Mouse (Mus musculus): ENCODE measurements around the gene Cdh22.

Cdh22 gene

GRCm38 (mm10) chr2:165250903-165251302, 16.2 kb upstream of the Cdh22 start:
- no peak for DNase-seq (ENCODE audit: extremely low read depth, low read depth)

DNA sequence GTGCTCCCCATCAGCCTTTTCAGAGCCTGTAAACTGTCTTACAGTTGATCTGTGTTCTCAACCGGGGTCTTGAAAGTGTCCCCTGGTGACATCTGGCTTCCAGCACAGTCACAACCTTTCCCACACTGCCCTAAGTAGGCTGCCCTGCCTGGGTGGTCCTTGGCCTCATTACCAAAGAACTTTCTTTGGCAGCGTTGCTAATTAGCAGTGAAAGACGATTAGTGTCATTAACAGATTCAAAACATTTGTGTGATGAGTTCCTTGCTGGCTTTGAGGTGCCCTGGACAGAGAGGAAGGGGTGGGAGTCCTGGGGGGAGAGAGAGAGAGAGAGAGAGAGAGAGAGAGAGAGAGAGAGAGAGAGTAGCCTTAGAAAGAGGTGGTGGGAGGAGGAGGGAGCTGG, 14.3 kb upstream of the Cdh22 start:
- DNase-seq (ENCODE audit: extremely low read depth, low read depth) = no peak

DNA sequence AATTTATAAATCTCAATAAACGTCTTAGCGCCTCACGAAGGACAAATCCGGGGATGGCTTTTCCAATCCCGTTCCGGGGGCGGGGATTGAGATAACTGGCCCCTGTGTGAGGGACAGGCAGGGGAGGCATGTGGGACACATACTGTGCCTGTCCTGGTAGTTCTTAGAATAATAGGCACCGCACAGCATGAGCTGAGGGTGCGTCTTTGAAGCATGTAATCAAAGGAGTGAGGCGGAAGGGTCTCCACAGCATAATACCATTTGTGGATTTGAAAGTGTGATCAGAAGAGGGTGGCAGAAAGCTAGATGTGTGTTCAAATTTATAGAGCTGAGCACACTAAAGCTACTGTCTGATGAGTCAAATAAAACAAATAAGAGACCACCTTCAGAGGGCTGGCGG, 11.7 kb upstream of the Cdh22 start:
- DNase-seq (ENCODE audit: extremely low read depth, low read depth) = no peak

- no peak for DNase-seq (ENCODE audit: extremely low read depth, low read depth)
These were observed 8.6 kb upstream of the Cdh22 start for GRCm38 (mm10) chr2:165243122-165243720.

- DNase-seq (ENCODE audit: extremely low read depth, low read depth) = no peak
These were observed 7.9 kb upstream of the Cdh22 start for GRCm38 (mm10) chr2:165242575-165242974.

DNA sequence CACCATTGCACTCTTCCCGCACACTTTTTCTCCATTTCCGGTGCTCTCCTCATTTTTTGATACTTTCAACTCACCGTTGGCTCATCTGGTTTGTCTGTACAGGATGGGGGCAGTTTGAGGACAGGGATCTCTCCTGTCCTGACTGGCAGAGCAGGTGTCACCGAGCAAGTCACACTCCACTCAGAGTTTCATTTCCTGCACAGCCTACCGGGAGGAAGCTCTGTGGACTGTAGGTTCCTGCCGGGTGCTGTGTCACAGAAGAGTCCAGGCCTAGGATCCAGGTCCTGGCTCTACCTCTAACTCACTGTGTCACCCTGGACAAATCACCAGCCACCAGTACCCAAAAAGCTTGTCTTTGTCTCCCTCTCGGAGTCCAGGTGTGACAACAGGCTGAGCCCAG, 7.1 kb upstream of the Cdh22 start:
- no peak for DNase-seq (ENCODE audit: extremely low read depth, low read depth)

DNA sequence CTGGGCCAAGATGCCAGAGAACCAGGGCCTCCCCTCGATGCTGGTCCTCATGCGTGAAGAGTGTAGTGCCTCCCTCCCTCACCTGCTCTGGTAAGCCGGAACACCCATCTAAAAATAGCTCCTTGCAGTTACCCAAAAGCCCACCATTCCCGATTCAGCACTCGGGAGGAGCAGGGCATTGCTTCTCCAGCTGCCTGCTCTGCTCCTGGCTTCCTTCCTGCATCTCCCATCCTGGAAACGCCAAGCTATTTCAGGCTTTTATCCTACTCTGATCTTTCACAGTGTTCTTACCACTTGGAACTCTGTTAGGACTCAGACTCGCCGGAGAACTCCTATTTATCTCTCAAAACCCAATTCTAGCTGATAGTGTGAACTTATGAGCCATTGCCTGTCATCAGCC, 5.7 kb upstream of the Cdh22 start:
- DNase-seq (ENCODE audit: extremely low read depth, low read depth) = no peak

DNA sequence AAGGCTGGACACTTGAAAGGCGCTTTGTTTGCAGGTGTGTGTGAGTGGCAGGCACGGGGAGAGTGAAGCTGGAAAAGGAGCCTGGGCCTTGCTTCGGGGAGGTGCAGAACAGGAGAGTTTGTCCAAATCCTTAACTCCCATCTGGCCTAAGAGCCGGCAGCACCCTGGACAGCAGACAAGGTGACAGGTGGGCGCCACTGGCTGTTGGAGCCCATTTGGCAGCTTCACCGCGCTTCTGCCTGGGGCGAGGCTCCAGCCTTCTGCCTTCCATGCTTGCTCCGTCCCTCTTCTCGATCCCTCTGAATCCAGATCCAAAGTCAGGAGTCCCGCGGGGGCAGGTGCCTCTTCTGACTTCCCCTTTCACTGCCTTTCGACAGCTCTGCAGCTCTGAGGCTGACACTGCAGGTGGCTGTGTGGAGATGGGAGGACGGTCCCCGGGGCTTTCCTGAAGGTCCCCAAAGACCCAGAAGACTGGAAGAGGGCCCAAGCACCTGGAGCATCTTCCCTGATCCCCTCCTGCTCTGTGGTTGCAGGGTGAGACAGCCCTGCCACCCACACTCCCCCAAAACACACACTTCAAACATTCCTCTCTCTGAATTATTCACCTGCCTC, 5.0 kb upstream of the Cdh22 start:
- DNase-seq (ENCODE audit: extremely low read depth, low read depth) = no peak

DNA sequence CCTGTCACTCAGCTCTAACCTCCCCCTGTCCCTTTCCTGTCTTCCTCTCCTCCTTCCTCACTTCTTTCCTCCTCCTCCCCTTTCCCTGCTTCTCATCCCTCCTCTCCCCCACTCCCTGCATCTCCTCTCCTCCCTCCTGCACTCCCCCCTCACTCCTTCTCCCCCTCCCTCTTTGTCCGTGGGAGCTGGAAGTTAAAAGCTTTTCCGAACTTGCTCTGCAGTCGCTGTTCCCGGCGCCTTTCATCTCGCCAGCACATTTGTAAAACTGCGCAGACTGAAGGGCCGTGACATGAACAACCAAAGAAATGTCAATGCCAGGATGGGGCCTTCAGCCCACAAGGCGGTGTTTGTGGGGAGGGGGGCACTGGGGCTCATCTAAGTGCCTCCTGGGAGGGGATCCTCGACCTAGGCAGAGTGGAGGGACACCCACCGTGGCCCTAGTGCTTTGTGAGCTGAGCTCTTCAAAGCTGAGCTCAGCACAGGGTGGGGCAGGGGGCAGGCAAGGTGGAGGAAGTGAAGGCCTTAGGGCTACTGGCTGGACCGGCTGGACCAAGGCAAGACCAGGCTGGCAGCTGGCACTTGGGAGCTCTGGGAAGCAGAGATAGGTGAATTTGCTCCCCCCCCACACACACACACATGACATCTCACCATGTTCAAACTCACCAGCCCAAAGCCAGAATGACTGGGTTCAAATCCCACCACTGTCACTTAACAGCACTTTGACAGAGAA, 3.9 kb upstream of the Cdh22 start:
- no peak for DNase-seq (ENCODE audit: extremely low read depth, low read depth)

DNA sequence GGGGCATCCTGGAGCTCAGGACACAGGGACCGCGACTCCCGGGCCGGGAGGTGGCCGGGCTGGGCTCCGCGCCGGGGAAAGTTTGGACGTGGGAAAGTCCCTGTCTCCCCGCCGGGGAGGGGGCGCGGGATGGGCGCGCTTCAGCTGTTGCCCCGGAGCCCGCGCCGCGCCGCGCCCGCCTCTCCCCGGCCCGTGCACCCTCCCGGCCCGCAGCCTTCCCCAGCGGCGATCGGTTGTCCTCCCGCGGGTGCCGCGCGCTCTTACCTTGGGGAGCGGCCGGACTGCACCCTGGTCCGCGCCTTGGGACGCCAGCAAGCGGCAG, 401 bp downstream of the Cdh22 start:
- DNase-seq (ENCODE audit: extremely low read depth, low read depth) = no peak

DNA sequence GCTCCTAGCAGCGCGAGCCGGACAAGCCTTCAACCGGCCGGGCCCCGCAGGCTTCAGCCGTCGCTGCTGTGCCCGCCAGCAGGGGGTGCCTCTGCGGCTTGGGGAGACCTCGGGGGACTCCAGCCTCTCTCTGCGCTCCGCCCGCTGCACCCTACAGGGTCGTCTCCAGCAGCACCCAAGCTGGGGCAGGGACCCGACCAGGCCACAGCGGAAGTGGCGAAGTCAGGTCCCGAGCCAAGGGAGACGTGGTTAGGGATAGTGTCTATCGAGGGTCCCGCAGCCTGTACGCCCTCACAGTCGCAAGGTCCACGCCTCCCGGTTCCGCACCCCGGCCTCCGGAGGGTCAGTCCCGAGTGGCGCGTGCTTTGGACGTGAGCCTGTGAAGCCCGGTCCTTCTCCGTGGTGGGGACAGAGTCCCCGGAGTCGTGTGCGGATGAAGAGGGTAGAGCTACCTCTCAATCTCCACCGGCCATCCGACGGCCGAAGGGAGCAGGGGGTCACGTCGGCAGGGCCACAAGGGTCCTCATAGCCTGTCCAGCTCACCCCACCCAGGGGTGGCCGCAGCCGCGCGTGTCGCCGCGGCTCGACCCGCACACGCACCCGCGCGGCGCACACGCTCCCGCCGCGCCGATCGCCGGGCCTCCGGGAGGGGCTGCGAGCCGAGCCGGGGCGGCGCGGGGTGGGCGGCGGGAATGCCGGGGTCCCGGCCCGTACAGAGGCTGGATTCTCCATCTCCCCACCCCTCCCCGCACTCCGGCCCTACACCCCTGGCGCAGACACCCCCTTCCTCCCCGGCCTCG, 962 bp downstream of the Cdh22 start:
- DNase-seq (ENCODE audit: extremely low read depth, low read depth) = no peak

- no peak for DNase-seq (ENCODE audit: extremely low read depth, low read depth)
These were observed 5.6 kb downstream of the Cdh22 start for GRCm38 (mm10) chr2:165229050-165229449.

- no peak for DNase-seq (ENCODE audit: extremely low read depth, low read depth)
These were observed 10.8 kb downstream of the Cdh22 start for GRCm38 (mm10) chr2:165223837-165224236.

- no peak for DNase-seq (ENCODE audit: extremely low read depth, low read depth)
These were observed 12.7 kb downstream of the Cdh22 start for GRCm38 (mm10) chr2:165221952-165222351.

DNA sequence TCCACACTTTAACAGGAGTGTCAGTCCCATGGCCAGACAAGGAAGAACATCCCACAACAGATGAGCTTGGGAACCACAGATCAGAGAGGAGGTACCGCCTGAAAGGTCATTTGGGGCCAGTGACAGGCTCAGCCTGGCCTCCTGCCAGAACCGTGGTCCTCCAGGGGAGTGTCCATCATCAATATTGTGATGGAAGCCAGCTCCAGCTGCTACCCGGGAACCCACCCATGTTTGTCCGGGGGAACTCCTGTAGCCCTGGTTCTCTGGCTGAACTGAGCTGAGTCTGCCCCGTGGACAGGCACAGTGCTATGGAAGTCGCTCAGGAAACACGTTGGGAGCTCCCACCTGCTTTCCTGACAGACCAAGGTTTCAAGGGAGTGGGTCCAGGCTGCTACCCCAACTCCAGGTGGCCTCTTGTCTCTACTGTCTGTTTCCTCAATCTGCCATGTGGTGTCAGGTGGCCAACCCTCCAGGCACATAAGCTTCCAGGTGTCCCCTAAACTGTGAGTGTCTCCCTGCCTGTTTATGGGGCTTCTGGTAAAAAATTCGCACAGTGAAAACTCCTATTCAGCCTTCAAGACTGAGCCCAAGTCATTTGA, 14.2 kb downstream of the Cdh22 start:
- DNase-seq (ENCODE audit: extremely low read depth, low read depth) = no peak

DNA sequence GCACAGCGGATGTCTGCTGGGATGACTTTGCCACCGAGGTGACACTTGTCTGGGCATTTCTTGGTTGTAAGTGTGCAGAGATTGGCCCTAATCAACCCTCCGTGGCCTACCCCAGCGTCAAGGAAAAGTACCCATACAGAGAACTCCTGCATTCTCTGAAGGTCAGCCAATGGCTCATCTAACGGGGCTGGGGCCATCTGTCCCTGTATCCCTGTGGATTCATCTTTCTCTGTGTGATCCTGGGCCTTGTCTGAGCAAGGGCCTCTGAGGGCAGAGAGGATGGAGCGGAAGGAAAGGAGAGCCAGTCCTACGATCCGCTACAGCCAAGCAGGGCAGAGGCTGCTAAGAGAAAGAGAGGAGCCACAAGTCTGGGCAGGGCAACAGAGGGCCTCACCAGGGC, 15.7 kb downstream of the Cdh22 start:
- DNase-seq (ENCODE audit: extremely low read depth, low read depth) = no peak

DNA sequence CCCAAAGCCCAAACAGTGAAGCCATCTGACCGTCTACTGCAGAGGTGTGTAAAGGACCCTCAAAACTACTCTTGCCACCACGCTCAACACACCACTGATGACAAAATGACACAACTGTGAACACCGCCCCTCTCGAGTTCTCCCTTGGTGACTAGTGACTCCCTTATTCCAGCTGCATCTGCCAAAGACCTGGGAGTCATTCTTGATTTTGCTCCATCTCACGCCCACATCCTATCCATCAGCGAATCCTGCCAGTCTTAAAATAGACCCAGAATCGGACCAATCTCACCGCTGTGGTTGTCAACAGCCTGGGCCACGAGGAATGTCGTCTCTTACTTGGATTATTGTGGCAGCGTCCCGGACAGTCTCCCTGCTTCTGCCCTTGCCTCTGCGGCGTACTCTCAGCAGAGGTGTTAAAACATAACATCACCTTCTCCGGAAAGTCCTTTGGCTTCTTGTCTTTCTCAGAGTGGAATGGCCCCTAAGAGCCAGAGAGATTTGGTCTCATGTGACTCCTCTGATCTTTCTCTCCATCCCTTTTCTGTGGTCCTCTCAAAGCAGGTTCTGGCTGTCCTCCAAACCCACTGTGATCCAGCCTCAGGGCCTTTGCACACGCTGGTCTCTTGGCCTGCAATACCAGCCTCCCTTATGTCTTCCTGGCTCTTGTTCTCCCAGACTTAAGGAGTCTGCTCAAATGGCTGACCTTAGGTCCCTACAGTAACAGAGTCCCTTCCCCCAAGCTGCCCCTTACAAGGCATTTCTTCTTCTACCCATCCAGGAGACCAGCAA, 17.1 kb downstream of the Cdh22 start:
- DNase-seq (ENCODE audit: extremely low read depth, low read depth) = no peak

- no peak for DNase-seq (ENCODE audit: extremely low read depth, low read depth)
These were observed 19.3 kb downstream of the Cdh22 start for GRCm38 (mm10) chr2:165215103-165215951.

GRCm38 (mm10) chr2:165211426-165212079, 23.1 kb downstream of the Cdh22 start:
- DNase-seq (ENCODE audit: extremely low read depth, low read depth) = no peak

GRCm38 (mm10) chr2:165210948-165211347, 23.7 kb downstream of the Cdh22 start:
- DNase-seq (ENCODE audit: extremely low read depth, low read depth) = no peak

Measured in MEL-GATA-1-ER (cell line).